Mouse (Mus musculus): ENCODE results near the gene Ly6g6f.

Gene Ly6g6f

DNA sequence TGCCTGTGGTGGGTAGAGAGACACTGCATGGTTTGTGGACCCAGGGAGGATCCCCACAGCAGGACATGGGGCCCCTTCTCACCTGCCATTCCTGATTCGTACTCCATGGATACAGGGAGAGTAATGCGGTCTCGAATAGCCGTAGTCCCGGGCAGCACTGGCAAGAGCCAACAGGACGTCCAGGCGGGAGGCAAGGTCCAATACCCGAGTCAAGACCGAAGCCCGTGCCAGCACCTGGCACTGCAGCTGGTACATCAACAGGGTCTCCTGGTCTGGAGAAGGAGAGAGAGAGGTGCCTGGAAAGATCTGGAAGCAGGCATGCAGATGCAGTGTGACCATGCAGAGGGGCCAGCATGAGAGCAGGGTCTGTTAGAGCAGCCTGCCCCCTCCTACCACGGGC is 54.1 kb downstream of the Ly6g6f start:
- no peak for DNase-seq (ENCODE audit: extremely low read depth, low read depth)
